Mouse (Mus musculus) forebrain, embryonic 12.5 days (tissue): ENCODE measurements around the gene Uvrag. TPM values are rescaled to one million over a fixed set of nuclear protein-coding genes. Genes with fewer than 3 reads are reported as not detected.

Source experiments
- ATAC-seq: fragments of 200-750 bp; cut with Nextera tagmentation; 2 replicates; pipeline ENCODE4 v1.8.0; 2017; ENCODE audit warnings: moderate TSS enrichment; ENCODE audit not compliant: low FRiP score
- H3K27ac ChIP-seq: fragments of 300-500 bp; sonication (generic); 2 replicates; pipeline ENCODE4 v1.5.1; 2016; ENCODE audit warnings: mild to moderate bottlenecking
- H3K27me3 ChIP-seq: fragments of 300-500 bp; sonication (generic); 2 replicates; pipeline ENCODE4 v1.6.1; 2016; ENCODE audit warnings: mild to moderate bottlenecking
- H3K36me3 ChIP-seq: fragments of 300-500 bp; sonication (generic); replicated peaks from 2 replicates; pipeline ENCODE4 v1.6.1; 2016; ENCODE audit warnings: mild to moderate bottlenecking
- H3K4me1 ChIP-seq: fragments of 300-500 bp; sonication (generic); 2 replicates; pipeline ENCODE4 v1.6.1; 2016
- H3K4me2 ChIP-seq: fragments of 300-500 bp; sonication (generic); 2 replicates; pipeline ENCODE4 v1.6.1; 2016; ENCODE audit warnings: mild to moderate bottlenecking, moderate library complexity
- H3K4me3 ChIP-seq: fragments of 300-500 bp; sonication (generic); replicated peaks from 2 replicates; pipeline ENCODE4 v1.5.1; 2016; ENCODE audit warnings: mild to moderate bottlenecking
- H3K9ac ChIP-seq: fragments of 300-500 bp; sonication (generic); 2 replicates; pipeline ENCODE4 v1.6.1; 2016; ENCODE audit warnings: mild to moderate bottlenecking
- H3K9me3 ChIP-seq: fragments of 300-500 bp; sonication (generic); 2 replicates; pipeline ENCODE4 v1.6.1; 2016
- WGBS: fragments of 180-500 bp; shearing (Covaris S2); methylation state at CpG from one replicate; pipeline ENCODE4 v1.1.7; 2016; 5-methylcytosine and 5-hydroxymethylcytosine counted together
- polyA plus RNA-seq: library from polyadenylated mRNA; unstranded; fragments of >200 nt; fragmentation: Nextera tagmentation; extraction: Ambion mirVana; gene quantifications from 2 replicates; pipeline ENCODE4 v1.2.1, GENCODE M21; 2016

Uvrag gene
- polyA plus RNA-seq, 1 experiment from 2014 or later, result 16.1 TPM

DNA sequence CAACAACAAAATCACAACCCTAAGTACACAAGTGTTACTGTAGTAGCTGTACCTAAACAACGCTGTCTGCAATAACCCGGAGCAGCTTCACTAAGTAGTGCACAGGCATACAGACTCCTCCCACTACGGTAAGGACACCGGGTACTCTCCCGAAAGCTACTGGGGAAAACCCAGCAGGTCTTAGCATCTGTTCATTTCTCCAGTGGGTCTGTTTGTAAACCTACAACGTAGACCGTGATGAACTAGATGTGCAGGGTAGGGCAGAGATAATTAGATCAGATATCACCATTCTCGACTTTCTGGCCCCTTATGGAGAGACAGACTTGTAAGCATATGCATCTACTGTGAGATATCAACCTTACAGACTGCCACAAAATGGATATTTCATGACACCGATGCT is 99.1 kb downstream of the Uvrag start:
- Histone ChIP-seq H3K4me1 (0 out of 2 replicates have a peak, but pooled peaks cover 4% of the 10 kb centered on the region), H3K36me3 (no peaks in the 10 kb centered on the region), H3K9ac (no peak overlapping the region), H3K27me3 (no peaks in the 10 kb centered on the region), H3K9me3 (no peaks in the 10 kb centered on the region), H3K27ac (no peak overlapping the region), H3K4me2 (no peak overlapping the region), H3K4me3 (no peak overlapping the region)
- no peak for ATAC-seq
- WGBS, result 82% methylated on average over 9 of the region's 9 CpGs

DNA sequence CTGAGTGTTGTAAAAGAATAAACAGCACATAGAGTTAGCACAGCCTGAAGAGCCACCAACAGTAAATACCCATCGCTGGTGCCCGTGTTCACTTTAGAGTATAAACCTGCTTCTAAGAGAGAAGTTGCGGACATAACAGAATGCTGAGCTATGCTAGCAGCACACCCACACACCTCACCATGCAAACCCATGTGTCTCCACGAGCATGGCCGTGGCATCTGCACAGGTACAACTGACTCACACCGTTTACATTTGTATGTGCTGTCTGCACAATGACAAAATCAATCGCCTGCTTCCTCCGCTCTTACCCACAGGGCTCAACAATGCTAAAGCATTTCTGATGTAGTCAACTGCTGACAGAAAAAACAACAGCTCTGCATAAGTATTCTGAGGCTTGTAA is 101.0 kb downstream of the Uvrag start:
- H3K4me1 ChIP-seq, result no peaks in the 10 kb centered on the region
- H3K4me2 ChIP-seq, result no peak overlapping the region
- H3K36me3 ChIP-seq, result no peaks in the 10 kb centered on the region
- WGBS, result 93% methylated on average over 8 of the region's 8 CpGs
- H3K27me3 ChIP-seq, result no peaks in the 10 kb centered on the region
- no peak overlapping the region for H3K27ac ChIP-seq
- no peaks in the 10 kb centered on the region for H3K9me3 ChIP-seq
- H3K9ac ChIP-seq, result no peak overlapping the region
- H3K4me3 ChIP-seq, result no peak overlapping the region
- no peak for ATAC-seq

GRCm38 (mm10) chr7:99036284-99036683 is 104.7 kb downstream of the Uvrag start:
- WGBS, result 89% methylated on average over 8 of the region's 8 CpGs
- H3K4me1 ChIP-seq, result no peaks in the 10 kb centered on the region
- ATAC-seq, result no peak
- H3K9me3 ChIP-seq, result no peaks in the 10 kb centered on the region
- no peak overlapping the region for H3K9ac ChIP-seq
- H3K36me3 ChIP-seq, result no peaks in the 10 kb centered on the region
- H3K27me3 ChIP-seq, result no peaks in the 10 kb centered on the region
- no peak overlapping the region for H3K27ac ChIP-seq
- H3K4me2 ChIP-seq, result no peak overlapping the region
- H3K4me3 ChIP-seq, result no peak overlapping the region

DNA sequence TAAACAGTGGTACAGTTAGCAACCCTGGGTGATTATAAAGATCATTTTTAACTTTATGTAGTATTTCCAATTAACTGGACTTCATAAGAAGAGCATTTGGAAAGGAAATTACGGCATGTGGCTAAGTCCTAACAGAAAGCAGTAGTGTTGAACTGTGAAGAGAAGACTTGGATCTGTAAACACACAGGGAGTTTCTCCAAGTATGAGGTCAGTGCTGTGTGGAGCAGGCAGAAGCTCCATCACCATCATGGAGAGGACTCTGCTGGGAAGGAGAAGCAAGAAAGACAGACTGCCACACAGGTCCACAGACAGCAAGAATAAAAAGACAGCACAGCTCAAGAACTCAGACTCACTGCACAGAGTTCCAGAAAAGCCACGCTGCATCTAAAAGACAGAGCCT is 106.0 kb downstream of the Uvrag start:
- Histone ChIP-seq H3K4me2 (no peak overlapping the region), H3K9me3 (no peaks in the 10 kb centered on the region), H3K27me3 (no peaks in the 10 kb centered on the region), H3K4me3 (no peak overlapping the region), H3K27ac (no peak overlapping the region), H3K36me3 (no peaks in the 10 kb centered on the region), H3K9ac (no peak overlapping the region), H3K4me1 (no peaks in the 10 kb centered on the region)
- ATAC-seq, result no peak
- 95% methylated on average over 2 of the region's 2 CpGs for WGBS

- Histone ChIP-seq H3K9me3 (no peaks in the 10 kb centered on the region), H3K4me2 (no peak overlapping the region), H3K4me1 (no peaks in the 10 kb centered on the region), H3K27ac (no peak overlapping the region), H3K9ac (no peak overlapping the region), H3K27me3 (no peaks in the 10 kb centered on the region), H3K36me3 (no peaks in the 10 kb centered on the region), H3K4me3 (no peak overlapping the region)
- no peak for ATAC-seq
- WGBS, result 93% methylated on average over 5 of the region's 5 CpGs
These were observed 107.1 kb downstream of the Uvrag start for GRCm38 (mm10) chr7:99033838-99034237.

DNA sequence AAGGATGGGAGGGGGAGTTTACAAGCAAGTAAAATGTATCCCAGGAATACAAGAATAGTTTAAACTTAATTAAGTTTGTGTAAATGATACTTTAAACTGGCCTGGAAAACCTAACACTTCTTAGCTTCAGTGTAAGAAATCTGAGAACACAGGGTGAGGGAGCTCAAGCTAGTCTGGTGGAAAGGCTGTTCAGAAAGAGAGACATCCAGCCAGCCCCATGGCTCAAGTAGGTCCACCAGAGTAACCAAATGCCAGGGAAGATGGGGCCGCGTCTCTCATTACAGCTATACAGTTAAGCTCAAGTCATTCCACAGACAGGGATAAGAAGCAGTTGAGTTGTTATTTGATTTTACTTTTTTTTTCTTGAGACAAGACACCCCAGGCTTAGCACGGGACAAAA is 107.6 kb downstream of the Uvrag start:
- H3K36me3 ChIP-seq, result no peaks in the 10 kb centered on the region
- no peak overlapping the region for H3K27ac ChIP-seq
- H3K4me2 ChIP-seq, result no peak overlapping the region
- no peaks in the 10 kb centered on the region for H3K27me3 ChIP-seq
- WGBS, result 97% methylated on average over 3 of the region's 3 CpGs
- no peaks in the 10 kb centered on the region for H3K9me3 ChIP-seq
- H3K9ac ChIP-seq, result no peak overlapping the region
- no peak for ATAC-seq
- H3K4me3 ChIP-seq, result no peak overlapping the region
- H3K4me1 ChIP-seq, result no peaks in the 10 kb centered on the region

GRCm38 (mm10) chr7:99032051-99032450 is 108.9 kb downstream of the Uvrag start:
- no peak for ATAC-seq
- no peak overlapping the region for H3K27ac ChIP-seq
- no peaks in the 10 kb centered on the region for H3K36me3 ChIP-seq
- H3K4me2 ChIP-seq, result no peak overlapping the region
- H3K27me3 ChIP-seq, result no peaks in the 10 kb centered on the region
- H3K9me3 ChIP-seq, result no peaks in the 10 kb centered on the region
- WGBS, result 93% methylated on average over 8 of the region's 8 CpGs
- no peak overlapping the region for H3K9ac ChIP-seq
- H3K4me1 ChIP-seq, result no peaks in the 10 kb centered on the region
- H3K4me3 ChIP-seq, result no peak overlapping the region

- H3K27me3 ChIP-seq, result no peaks in the 10 kb centered on the region
- WGBS, result 89% methylated on average over 7 of the region's 7 CpGs
- H3K4me1 ChIP-seq, result no peaks in the 10 kb centered on the region
- no peak overlapping the region for H3K4me3 ChIP-seq
- H3K27ac ChIP-seq, result no peak overlapping the region
- ATAC-seq, result no peak
- no peak overlapping the region for H3K4me2 ChIP-seq
- H3K9ac ChIP-seq, result no peak overlapping the region
- H3K9me3 ChIP-seq, result no peaks in the 10 kb centered on the region
- H3K36me3 ChIP-seq, result no peaks in the 10 kb centered on the region
These were observed 112.8 kb downstream of the Uvrag start for GRCm38 (mm10) chr7:99028108-99028507.

DNA sequence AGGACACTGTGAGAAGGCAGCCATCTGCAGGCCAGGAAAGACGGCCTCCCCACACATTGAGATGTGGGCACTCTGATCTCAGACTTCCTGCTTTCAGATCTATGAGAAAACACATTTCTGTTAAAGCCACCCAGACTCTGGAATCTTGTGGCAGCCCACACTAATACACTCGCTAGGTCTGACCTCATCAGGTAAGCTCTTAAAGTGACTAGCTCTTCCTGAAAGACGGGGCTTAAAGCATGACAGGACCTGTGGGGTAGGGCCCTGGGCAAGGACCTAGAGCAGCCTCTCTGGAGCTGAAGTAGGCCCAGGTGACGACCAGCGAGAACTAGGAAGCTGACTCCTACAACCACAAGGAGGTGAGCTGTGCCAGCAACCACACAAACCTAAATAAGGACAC is 113.8 kb downstream of the Uvrag start:
- ATAC-seq, result no peak
- Histone ChIP-seq H3K4me1 (no peaks in the 10 kb centered on the region), H3K27me3 (no peaks in the 10 kb centered on the region), H3K4me3 (no peak overlapping the region), H3K27ac (no peak overlapping the region), H3K36me3 (no peaks in the 10 kb centered on the region), H3K4me2 (no peak overlapping the region), H3K9me3 (no peaks in the 10 kb centered on the region), H3K9ac (no peak overlapping the region)
- WGBS, result 86% methylated on average over 5 of the region's 5 CpGs

- H3K9ac ChIP-seq, result no peak overlapping the region
- no peak for ATAC-seq
- H3K27ac ChIP-seq, result no peak overlapping the region
- H3K4me3 ChIP-seq, result no peak overlapping the region
- no peaks in the 10 kb centered on the region for H3K4me1 ChIP-seq
- H3K27me3 ChIP-seq, result no peaks in the 10 kb centered on the region
- no peaks in the 10 kb centered on the region for H3K36me3 ChIP-seq
- H3K4me2 ChIP-seq, result no peak overlapping the region
- 92% methylated on average over 10 of the region's 10 CpGs for WGBS
- no peaks in the 10 kb centered on the region for H3K9me3 ChIP-seq
These were observed 115.0 kb downstream of the Uvrag start for GRCm38 (mm10) chr7:99025989-99026388.

DNA sequence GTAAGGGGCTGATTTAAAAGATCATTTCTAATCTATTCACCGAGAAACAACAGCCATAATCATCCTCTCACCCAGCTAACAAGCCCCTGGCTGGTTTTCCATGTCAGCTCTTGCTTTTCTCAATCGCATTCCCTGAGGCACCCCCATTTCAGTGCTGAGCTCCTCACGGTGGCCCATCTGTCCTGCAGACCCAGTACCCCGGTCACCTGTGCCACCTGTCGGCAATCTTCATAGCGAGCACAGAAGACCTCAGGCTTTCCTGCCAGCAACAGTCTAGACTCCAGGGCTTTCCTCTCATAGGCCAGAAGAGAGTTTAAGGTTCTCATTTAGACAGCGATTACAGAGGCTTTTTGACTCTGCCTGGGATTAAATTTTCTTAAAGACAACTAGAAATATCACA is 115.7 kb downstream of the Uvrag start:
- no peak overlapping the region for H3K4me3 ChIP-seq
- ATAC-seq, result no peak
- no peaks in the 10 kb centered on the region for H3K36me3 ChIP-seq
- no peaks in the 10 kb centered on the region for H3K4me1 ChIP-seq
- no peak overlapping the region for H3K9ac ChIP-seq
- H3K27ac ChIP-seq, result no peak overlapping the region
- no peaks in the 10 kb centered on the region for H3K27me3 ChIP-seq
- H3K9me3 ChIP-seq, result no peaks in the 10 kb centered on the region
- H3K4me2 ChIP-seq, result no peak overlapping the region
- WGBS, result 85% methylated on average over 7 of the region's 7 CpGs

GRCm38 (mm10) chr7:99024791-99025190 is 116.2 kb downstream of the Uvrag start:
- Histone ChIP-seq H3K9ac (no peak overlapping the region), H3K27me3 (no peaks in the 10 kb centered on the region), H3K4me1 (no peaks in the 10 kb centered on the region), H3K36me3 (no peaks in the 10 kb centered on the region), H3K9me3 (no peaks in the 10 kb centered on the region), H3K27ac (no peak overlapping the region), H3K4me3 (no peak overlapping the region), H3K4me2 (no peak overlapping the region)
- 93% methylated on average over 6 of the region's 6 CpGs for WGBS
- no peak for ATAC-seq

DNA sequence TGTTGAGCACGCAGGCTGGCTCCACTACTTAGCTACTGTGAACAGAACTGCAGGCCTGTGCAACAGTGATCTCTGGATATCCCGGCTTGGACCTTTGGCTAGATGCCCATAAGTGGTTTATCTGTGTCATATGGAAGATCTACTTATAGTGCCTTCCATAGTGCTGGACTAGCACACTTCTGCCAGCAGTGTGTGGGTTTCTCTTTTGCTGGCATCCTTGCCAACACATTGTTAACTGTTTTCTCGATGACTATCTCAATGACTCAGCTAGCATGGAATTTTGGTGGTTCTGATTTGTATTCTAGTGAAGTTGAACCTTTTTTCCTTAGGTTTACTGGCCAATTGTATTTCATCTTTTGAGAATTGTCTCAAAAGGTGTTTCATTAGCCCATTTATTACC is 117.0 kb downstream of the Uvrag start:
- no peaks in the 10 kb centered on the region for H3K4me1 ChIP-seq
- no peak overlapping the region for H3K4me3 ChIP-seq
- no peaks in the 10 kb centered on the region for H3K27me3 ChIP-seq
- no peaks in the 10 kb centered on the region for H3K9me3 ChIP-seq
- H3K36me3 ChIP-seq, result no peaks in the 10 kb centered on the region
- no peak overlapping the region for H3K4me2 ChIP-seq
- WGBS, result 90% methylated on average over 3 of the region's 3 CpGs
- H3K27ac ChIP-seq, result no peak overlapping the region
- no peak overlapping the region for H3K9ac ChIP-seq
- no peak for ATAC-seq

DNA sequence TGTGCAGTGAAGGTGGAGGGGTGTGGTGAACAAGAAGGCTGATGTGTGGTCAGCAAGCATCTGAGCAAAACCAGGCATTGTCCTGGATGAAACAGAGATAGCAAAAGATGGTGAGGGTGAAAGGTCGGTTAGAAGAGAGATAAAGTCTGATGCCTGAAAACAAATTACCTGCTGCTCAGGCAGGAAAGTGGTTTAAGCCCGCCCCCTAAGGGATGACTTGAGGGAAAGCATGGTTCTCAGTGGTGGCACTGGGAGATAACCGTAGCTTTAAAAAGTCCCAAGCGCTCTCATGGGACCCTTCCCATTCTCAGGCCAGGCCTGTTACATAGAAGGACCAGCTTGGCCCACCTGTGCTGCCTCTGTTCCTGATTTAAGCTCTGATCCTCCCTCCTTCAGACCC is 119.7 kb downstream of the Uvrag start:
- no peak for ATAC-seq
- H3K4me1 ChIP-seq, result no peaks in the 10 kb centered on the region
- H3K9me3 ChIP-seq, result no peaks in the 10 kb centered on the region
- no peak overlapping the region for H3K4me3 ChIP-seq
- no peak overlapping the region for H3K4me2 ChIP-seq
- 58% methylated on average over 4 of the region's 4 CpGs for WGBS
- H3K27me3 ChIP-seq, result no peaks in the 10 kb centered on the region
- H3K36me3 ChIP-seq, result no peaks in the 10 kb centered on the region
- H3K9ac ChIP-seq, result no peak overlapping the region
- no peak overlapping the region for H3K27ac ChIP-seq
